Mouse (Mus musculus) heart, embryonic 10.5 days (tissue): Measurements from ENCODE around the gene Tbc1d2. TPM values are rescaled to one million over a fixed set of nuclear protein-coding genes. Genes with fewer than 3 reads are reported as not detected.
"Not testable (repeated sequence)": the region's sequence is repeated elsewhere in the genome, so short reads cannot be mapped to it uniquely, and the experiment has no call there.

Experiments
- DNase-seq: peaks from one replicate; pipeline ENCODE4 v3.0.0-alpha.2; 2017; ENCODE audit warnings: low spot score
- H3K27ac ChIP-seq: fragments of 300-500 bp; sonication (generic); 2 replicates; pipeline ENCODE4 v1.5.1; 2016; ENCODE audit warnings: mild to moderate bottlenecking
- H3K27me3 ChIP-seq: fragments of 300-500 bp; sonication (generic); 2 replicates; pipeline ENCODE4 v1.6.1; 2016; ENCODE audit warnings: mild to moderate bottlenecking; ENCODE audit not compliant: poor library complexity, insufficient read depth, severe bottlenecking
- H3K36me3 ChIP-seq: fragments of 300-500 bp; sonication (generic); 2 replicates; pipeline ENCODE4 v1.6.1; 2016; ENCODE audit warnings: mild to moderate bottlenecking, moderate library complexity
- H3K4me1 ChIP-seq: fragments of 300-500 bp; sonication (generic); 2 replicates; pipeline ENCODE4 v1.6.1; 2016; ENCODE audit warnings: mild to moderate bottlenecking
- H3K4me3 ChIP-seq: fragments of 300-500 bp; sonication (generic); 2 replicates; pipeline ENCODE4 v1.5.1; 2016; ENCODE audit warnings: mild to moderate bottlenecking, moderate library complexity
- H3K9me3 ChIP-seq: fragments of 300-500 bp; sonication (generic); 2 replicates; pipeline ENCODE4 v1.6.1; 2016; ENCODE audit warnings: mild to moderate bottlenecking, moderate library complexity
- WGBS: fragments of 180-500 bp; shearing (Covaris S2); methylation state at CpG from one replicate; pipeline ENCODE4 v1.1.7; 2016; 5-methylcytosine and 5-hydroxymethylcytosine counted together
- polyA plus RNA-seq: library from polyadenylated mRNA; unstranded; fragments of >200 nt; fragmentation: Nextera tagmentation; extraction: Ambion mirVana; gene quantifications from 2 replicates; pipeline ENCODE4 v1.2.1, GENCODE M21; 2016

The Tbc1d2 gene
- polyA plus RNA-seq, 1 experiment from 2014 or later: 0.98 TPM

- not testable (repeated sequence) for DNase-seq, H3K4me1 ChIP-seq, H3K36me3 ChIP-seq, H3K4me3 ChIP-seq, H3K9me3 ChIP-seq, H3K27ac ChIP-seq
- peaks cover 15% of the 10 kb centered on the region; the same call in 1 of the 2 replicates for H3K27me3 ChIP-seq
- WGBS: 91% methylated on average over 10 of the region's 10 CpGs
Measured at GRCm38 (mm10) chr4:46637250-46637649, 12.8 kb downstream of the Tbc1d2 start.

- WGBS: 84% methylated on average over 16 of the region's 16 CpGs
- Histone ChIP-seq H3K27ac (no peak overlapping the region), H3K9me3 (no peaks in the 10 kb centered on the region), H3K4me1 (no peaks in the 10 kb centered on the region), H3K4me3 (no peak overlapping the region), H3K36me3 (no peaks in the 10 kb centered on the region), H3K27me3 (peaks cover 15% of the 10 kb centered on the region; the same call in 1 of the 2 replicates)
- no peak for DNase-seq
Measured at GRCm38 (mm10) chr4:46635702-46636430, 14.1 kb downstream of the Tbc1d2 start.

- Histone ChIP-seq H3K4me1 (no peaks in the 10 kb centered on the region), H3K27me3 (peaks cover 15% of the 10 kb centered on the region; the same call in 1 of the 2 replicates), H3K9me3 (no peaks in the 10 kb centered on the region), H3K27ac (no peak overlapping the region), H3K4me3 (no peak overlapping the region), H3K36me3 (no peaks in the 10 kb centered on the region)
- 53% methylated on average over 6 of the region's 6 CpGs for WGBS
- DNase-seq: no peak
Measured at GRCm38 (mm10) chr4:46634881-46635280, 15.1 kb downstream of the Tbc1d2 start.

GRCm38 (mm10) chr4:46633565-46633964 lies 16.4 kb downstream of the Tbc1d2 start:
- H3K27me3 ChIP-seq: peaks cover 15% of the 10 kb centered on the region; the same call in 1 of the 2 replicates
- H3K36me3 ChIP-seq, H3K9me3 ChIP-seq, H3K27ac ChIP-seq, DNase-seq, H3K4me3 ChIP-seq: not testable (repeated sequence)
- H3K4me1 ChIP-seq: peaks cover 13% of the 10 kb centered on the region
- 63% methylated on average over 6 of the region's 6 CpGs for WGBS

- Histone ChIP-seq H3K27ac (no peak overlapping the region), H3K9me3 (no peaks in the 10 kb centered on the region), H3K36me3 (no peaks in the 10 kb centered on the region), H3K4me1 (peaks cover 20% of the 10 kb centered on the region), H3K4me3 (no peak overlapping the region), H3K27me3 (peaks cover 21% of the 10 kb centered on the region; the same call in 1 of the 2 replicates)
- WGBS: 53% methylated on average over 2 of the region's 2 CpGs
- no peak for DNase-seq
Measured at GRCm38 (mm10) chr4:46632465-46632864, 17.5 kb downstream of the Tbc1d2 start.

GRCm38 (mm10) chr4:46630390-46630789 lies 19.6 kb downstream of the Tbc1d2 start:
- Histone ChIP-seq H3K36me3 (no peaks in the 10 kb centered on the region), H3K4me3 (no peak overlapping the region), H3K4me1 (peaks cover 20% of the 10 kb centered on the region), H3K9me3 (no peaks in the 10 kb centered on the region), H3K27me3 (peaks cover 21% of the 10 kb centered on the region; the same call in 1 of the 2 replicates), H3K27ac (no peak overlapping the region)
- no peak for DNase-seq
- 50% methylated on average over 9 of the region's 9 CpGs for WGBS

GRCm38 (mm10) chr4:46628873-46629272 lies 21.1 kb downstream of the Tbc1d2 start:
- DNase-seq: no peak
- Histone ChIP-seq H3K4me1 (peaks cover 20% of the 10 kb centered on the region), H3K9me3 (no peaks in the 10 kb centered on the region), H3K4me3 (0 out of 2 replicates have a peak overlapping the region, but pooled peaks have one; percentile 12), H3K36me3 (no peaks in the 10 kb centered on the region), H3K27me3 (peaks cover 7% of the 10 kb centered on the region; the same call in 1 of the 2 replicates), H3K27ac (no peak overlapping the region)
- WGBS: 43% methylated on average over 9 of the region's 9 CpGs

GRCm38 (mm10) chr4:46628081-46628480 lies 21.9 kb downstream of the Tbc1d2 start:
- Histone ChIP-seq H3K9me3 (no peaks in the 10 kb centered on the region), H3K36me3 (no peaks in the 10 kb centered on the region), H3K27ac (0 out of 2 replicates have a peak overlapping the region, but pooled peaks have one; percentile 16), H3K27me3 (peaks cover 6% of the 10 kb centered on the region; the same call in 1 of the 2 replicates), H3K4me3 (no peak overlapping the region), H3K4me1 (peaks cover 24% of the 10 kb centered on the region)
- DNase-seq: no peak
- 77% methylated on average over 11 of the region's 11 CpGs for WGBS

- H3K36me3 ChIP-seq: no peaks in the 10 kb centered on the region
- H3K4me1 ChIP-seq: peaks cover 35% of the 10 kb centered on the region
- 78% methylated on average over 10 of the region's 10 CpGs for whole genome bisulfite sequencing
Measured at GRCm38 (mm10) chr4:46625101-46625500, 24.9 kb downstream of the Tbc1d2 start.

GRCm38 (mm10) chr4:46623007-46623406 lies 27.0 kb downstream of the Tbc1d2 start:
- 74% methylated on average over 5 of the region's 5 CpGs for WGBS
- H3K27ac ChIP-seq: no peak overlapping the region
- no peak overlapping the region for H3K4me3 ChIP-seq
- H3K4me1 ChIP-seq: peaks cover 19% of the 10 kb centered on the region
- DNase-seq: no peak
- H3K27me3 ChIP-seq: peaks cover 44% of the 10 kb centered on the region
- H3K9me3 ChIP-seq: no peaks in the 10 kb centered on the region
- no peaks in the 10 kb centered on the region for H3K36me3 ChIP-seq

More at GRCm38 (mm10) chr4:46625101-46625500, 24.9 kb downstream of the Tbc1d2 start:
- no peak overlapping the region for H3K4me3 ChIP-seq
- H3K27me3 ChIP-seq: peaks cover 28% of the 10 kb centered on the region
- H3K9me3 ChIP-seq: no peaks in the 10 kb centered on the region
- no peak overlapping the region for H3K27ac ChIP-seq
- no peak for DNase-seq

- no peaks in the 10 kb centered on the region for H3K9me3 ChIP-seq
- H3K27ac ChIP-seq: no peak overlapping the region
- H3K4me3 ChIP-seq: no peak overlapping the region
- WGBS: 73% methylated on average over 8 of the region's 8 CpGs
- H3K4me1 ChIP-seq: peaks cover 16% of the 10 kb centered on the region; the same call in 1 of the 2 replicates
- DNase-seq: no peak
- peaks cover 61% of the 10 kb centered on the region for H3K27me3 ChIP-seq
- no peaks in the 10 kb centered on the region for H3K36me3 ChIP-seq
Measured at GRCm38 (mm10) chr4:46620946-46621345, 29.1 kb downstream of the Tbc1d2 start.

- H3K27ac ChIP-seq: no peak overlapping the region
- peaks cover 16% of the 10 kb centered on the region; the same call in 1 of the 2 replicates for H3K4me1 ChIP-seq
- H3K27me3 ChIP-seq: peaks cover 65% of the 10 kb centered on the region
- H3K36me3 ChIP-seq: no peaks in the 10 kb centered on the region
- H3K9me3 ChIP-seq: no peaks in the 10 kb centered on the region
- 9% methylated on average over 23 of the region's 23 CpGs for WGBS
- DNase-seq: no peak
- H3K4me3 ChIP-seq: peak overlapping the region; percentile 35
Measured at GRCm38 (mm10) chr4:46620330-46620729, 29.7 kb downstream of the Tbc1d2 start.

GRCm38 (mm10) chr4:46618196-46618817 lies 31.7 kb downstream of the Tbc1d2 start:
- no peak overlapping the region for H3K27ac ChIP-seq
- no peak for DNase-seq
- WGBS: 49% methylated on average over 11 of the region's 11 CpGs
- H3K4me3 ChIP-seq: no peak overlapping the region
- H3K9me3 ChIP-seq: no peaks in the 10 kb centered on the region
- no peaks in the 10 kb centered on the region for H3K36me3 ChIP-seq
- H3K4me1 ChIP-seq: peaks cover 23% of the 10 kb centered on the region
- peaks cover 84% of the 10 kb centered on the region for H3K27me3 ChIP-seq
